Mouse (Mus musculus) ES-E14 (cell line): ENCODE results near the gene 3830403N18Rik. TPM values are rescaled to one million over a fixed set of nuclear protein-coding genes. Genes with fewer than 3 reads are reported as not detected.
"Not testable (repeated sequence)": the region's sequence is repeated elsewhere in the genome, so short reads cannot be mapped to it uniquely, and the experiment has no call there.

ENCODE experiments used
- DNase-seq: peaks from one replicate; pipeline ENCODE4 v3.0.0-alpha.2; 2013; ENCODE audit warnings: low read depth, low spot score
- H3K27ac ChIP-seq: 2 replicates; pipeline ENCODE4 v1.5.1; 2012; ENCODE audit warnings: low read depth, mild to moderate bottlenecking, low read length, moderate library complexity, mixed read lengths; ENCODE audit not compliant: poor library complexity, insufficient read depth, severe bottlenecking
- H3K36me3 ChIP-seq: 2 replicates; pipeline ENCODE4 v1.6.1; 2012; ENCODE audit warnings: mild to moderate bottlenecking, low read length, moderate library complexity, mixed read lengths; ENCODE audit not compliant: control insufficient read depth, poor library complexity, insufficient read depth, severe bottlenecking
- H3K4me1 ChIP-seq, 2 experiments: fragments of 150-350 bp in 1 of 2; sonication (generic) in 1 of 2; 2 replicates each; pipeline ENCODE4 v1.6.1; 2012; ENCODE audit warnings: low read length in 2 of 2, mild to moderate bottlenecking in 1 of 2, mixed read lengths in 1 of 2; ENCODE audit not compliant: control insufficient read depth in 2 of 2, insufficient read depth in 2 of 2, poor library complexity in 1 of 2
- H3K4me3 ChIP-seq, 2 experiments: fragments of 150-350 bp in 1 of 2; sonication (generic) in 1 of 2; 2 replicates each; pipeline ENCODE4 v1.5.1; 2012; ENCODE audit warnings: low read length in 2 of 2, low read depth in 1 of 2, mild to moderate bottlenecking in 1 of 2, mixed read lengths in 1 of 2; ENCODE audit not compliant: insufficient read depth in 1 of 2, poor library complexity in 1 of 2, severe bottlenecking in 1 of 2
- H3K9ac ChIP-seq: 2 replicates; pipeline ENCODE4 v1.6.1; 2012; ENCODE audit warnings: low read depth, mild to moderate bottlenecking, low read length, mixed read lengths; ENCODE audit not compliant: poor library complexity, insufficient read depth, severe bottlenecking
- H3K9me3 ChIP-seq: fragments of 150-350 bp; sonication (generic); 2 replicates; pipeline ENCODE4 v1.6.1; 2012; ENCODE audit warnings: low read depth, mild to moderate bottlenecking, low read length; ENCODE audit not compliant: control insufficient read depth, insufficient read depth
- MAFK ChIP-seq: IDR thresholded peaks from 2 replicates; pipeline ENCODE4 v1.6.1; 2014; ENCODE audit warnings: mild to moderate bottlenecking, low read depth, low read length, inconsistent platforms; ENCODE audit not compliant: insufficient read depth
- ZNF384 ChIP-seq: IDR thresholded peaks from 2 replicates; pipeline ENCODE4 v1.6.1; 2012; ENCODE audit warnings: low read depth, low read length, inconsistent platforms
- in situ Hi-C, 2 experiments: fragments of 600-800 bp; cut with MboI; formaldehyde crosslinking; loops; one replicate each; pipeline ENCODE4 v1.15.1; 2025; ENCODE audit warnings: low sequenced_read_pairs in 2 of 2, inconsistent platforms in 1 of 2; ENCODE audit not compliant: unreplicated experiment in 2 of 2
- total RNA-seq: library from RNA; depleted of rRNA; stranded (reverse); fragments of 300-350 nt; gene quantifications from 2 replicates; pipeline ENCODE4 v1.2.3, GENCODE M21; 2012; rRNA removed

The 3830403N18Rik gene
- 0.40 TPM in 1 of 2 replicates, not detected in the other for total RNA-seq

- in situ Hi-C loops, H3K4me1 ChIP-seq, H3K27ac ChIP-seq, H3K9ac ChIP-seq, H3K36me3 ChIP-seq, H3K9me3 ChIP-seq, DNase-seq, H3K4me3 ChIP-seq: not testable (repeated sequence)
Measured at GRCm38 (mm10) chrX:56136336-56136909, at the start of gene 3830403N18Rik. Gene 3830403N18Rik (plus strand): TSS chrX:56136572.

- H3K9me3 ChIP-seq = no peaks in the 10 kb centered on the region
- no peaks in the 10 kb centered on the region for H3K4me1 ChIP-seq
- DNase-seq = no peak
- H3K9ac ChIP-seq = no peak overlapping the region
- H3K27ac ChIP-seq = no peak overlapping the region
- in situ Hi-C loops = no loop called here
- TF ChIP-seq ZNF384 (no peak), MAFK (no peak)
- H3K4me3 ChIP-seq = no peak overlapping the region
- no peaks in the 10 kb centered on the region for H3K36me3 ChIP-seq
Measured at GRCm38 (mm10) chrX:56151396-56151795, 15.0 kb downstream of the 3830403N18Rik start.

GRCm38 (mm10) chrX:56186449-56186848, 50.1 kb downstream of the 3830403N18Rik start:
- H3K4me1 ChIP-seq, DNase-seq, H3K36me3 ChIP-seq, H3K27ac ChIP-seq, H3K4me3 ChIP-seq, in situ Hi-C loops, H3K9ac ChIP-seq, H3K9me3 ChIP-seq: not testable (repeated sequence)

Other genes with a start within 250 kb of the 3830403N18Rik start
- 0.58 TPM in 1 of 2 replicates, not detected in the other for gene Gm773, start 76.3 kb downstream of the 3830403N18Rik start, total RNA-seq
- gene Zfp449, start 209.8 kb downstream of the 3830403N18Rik start, total RNA-seq = 2.0 and 3.0 TPM in 2 replicates
- gene Smim10l2a, start 238.0 kb downstream of the 3830403N18Rik start, total RNA-seq = 4.2 and 5.7 TPM in 2 replicates